Mouse (Mus musculus): ENCODE results near the gene Clec4g. TPM values are rescaled to one million over a fixed set of nuclear protein-coding genes. Genes with fewer than 3 reads are reported as not detected.

The Clec4g gene
- total RNA-seq, 1 experiment, result not detected

DNA sequence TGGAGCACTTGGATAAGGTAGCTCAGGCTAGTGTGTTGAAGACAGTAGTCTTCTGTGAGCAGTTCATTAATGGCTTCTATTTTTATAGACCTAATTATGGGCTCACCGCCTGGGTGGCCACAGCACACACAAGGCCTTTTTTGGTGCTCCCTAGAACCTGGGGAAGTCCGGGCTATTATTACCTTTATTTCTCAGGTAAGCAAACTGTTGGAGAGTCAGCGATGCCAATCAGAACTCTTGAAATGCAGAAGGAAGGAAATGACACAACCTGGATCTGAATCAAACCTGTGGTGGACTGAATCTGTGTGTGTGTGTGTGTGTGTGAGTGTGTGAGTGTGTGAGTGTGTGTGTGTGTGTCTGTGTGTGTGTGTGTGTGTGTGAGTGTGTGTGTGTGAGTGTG, 26.3 kb downstream of the Clec4g start, which contains the start of gene Fcer2a:
Fcer2a (minus strand) TSS at position 55 of the 400 bp plus-strand sequence.
- TF ChIP-seq CHD2 (IDR thresholded peaks at IDR 0.05; ENCODE audit: low read depth, low read length) (no peak), ZNF384 (IDR thresholded peaks at IDR 0.05; ENCODE audit: low read depth, low read length) (no peak), MAFK (IDR thresholded peaks at IDR 0.05; ENCODE audit: insufficient read depth, low read depth, low read length) (no peak), HCFC1 (IDR thresholded peaks at IDR 0.05; ENCODE audit: borderline replicate concordance, insufficient read depth, low read length) (no peak), ZC3H11A (IDR thresholded peaks at IDR 0.05; ENCODE audit: borderline replicate concordance, low read depth, low read length) (no peak)
- Histone ChIP-seq H3K36me3 (ENCODE audit: control insufficient read depth, insufficient read depth, low read length, poor library complexity, severe bottlenecking) (no peaks in the 10 kb centered on the region), H3K4me1 (ENCODE audit: control insufficient read depth in 2 of 2, insufficient read depth in 2 of 2, low read length in 2 of 2, poor library complexity in 1 of 2) (no peaks in the 10 kb centered on the region), H3K9me3 (ENCODE audit: control insufficient read depth, insufficient read depth, low read depth, low read length) (peaks cover 11% of the 10 kb centered on the region), H3K9ac (ENCODE audit: insufficient read depth, low read depth, low read length, poor library complexity, severe bottlenecking) (no peak within 1 kb of the TSS), H3K4me3 (ENCODE audit: insufficient read depth in 1 of 2, low read depth in 1 of 2, low read length in 2 of 2, poor library complexity in 1 of 2, severe bottlenecking in 1 of 2) (no peak within 1 kb of the TSS), H3K27ac (ENCODE audit: insufficient read depth, low read depth, low read length, poor library complexity, severe bottlenecking) (no peak within 1 kb of the TSS)
- in situ Hi-C loops (cut with MboI; ENCODE audit: low sequenced_read_pairs in 2 of 2, unreplicated experiment in 2 of 2), result no loop called here
- DNase-seq (ENCODE audit: low read depth, low spot score), result no peak

DNA sequence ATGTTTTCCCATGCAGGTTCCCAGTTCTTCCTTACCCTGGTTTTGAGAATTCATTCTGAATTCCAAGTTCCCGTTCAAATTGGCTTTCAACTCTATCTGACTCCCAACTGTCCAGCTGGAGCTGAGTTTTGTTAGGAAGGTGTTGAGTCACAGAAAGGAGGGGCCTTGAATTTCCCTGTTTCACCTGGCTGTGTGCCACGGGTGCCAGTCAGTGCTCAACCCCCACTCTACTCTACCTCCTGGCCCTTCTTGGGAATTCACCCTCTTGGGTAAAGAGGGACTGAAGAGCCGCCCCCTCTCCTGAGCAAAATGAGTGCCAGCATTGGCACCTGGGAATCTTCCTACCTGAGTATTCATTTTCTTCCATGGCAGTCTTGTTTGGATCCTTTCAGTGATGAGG, 29.7 kb downstream of the Clec4g start:
- in situ Hi-C loops (cut with MboI; ENCODE audit: low sequenced_read_pairs in 2 of 2, unreplicated experiment in 2 of 2), result no loop called here
- Histone ChIP-seq H3K36me3 (ENCODE audit: control insufficient read depth, insufficient read depth, low read length, poor library complexity, severe bottlenecking) (no peaks in the 10 kb centered on the region), H3K4me1 (ENCODE audit: control insufficient read depth in 2 of 2, insufficient read depth in 2 of 2, low read length in 2 of 2, poor library complexity in 1 of 2) (no peaks in the 10 kb centered on the region), H3K9ac (ENCODE audit: insufficient read depth, low read depth, low read length, poor library complexity, severe bottlenecking) (no peak overlapping the region), H3K27ac (ENCODE audit: insufficient read depth, low read depth, low read length, poor library complexity, severe bottlenecking) (no peak overlapping the region), H3K4me3 (ENCODE audit: insufficient read depth in 1 of 2, low read depth in 1 of 2, low read length in 2 of 2, poor library complexity in 1 of 2, severe bottlenecking in 1 of 2) (no peak overlapping the region), H3K9me3 (ENCODE audit: control insufficient read depth, insufficient read depth, low read depth, low read length) (peaks cover 4% of the 10 kb centered on the region; the same call in 1 of the 2 replicates)
- no peak for DNase-seq (ENCODE audit: low read depth, low spot score)
- TF ChIP-seq MAFK (IDR thresholded peaks at IDR 0.05; ENCODE audit: insufficient read depth, low read depth, low read length) (no peak), ZC3H11A (IDR thresholded peaks at IDR 0.05; ENCODE audit: borderline replicate concordance, low read depth, low read length) (no peak), ZNF384 (IDR thresholded peaks at IDR 0.05; ENCODE audit: low read depth, low read length) (no peak)

DNA sequence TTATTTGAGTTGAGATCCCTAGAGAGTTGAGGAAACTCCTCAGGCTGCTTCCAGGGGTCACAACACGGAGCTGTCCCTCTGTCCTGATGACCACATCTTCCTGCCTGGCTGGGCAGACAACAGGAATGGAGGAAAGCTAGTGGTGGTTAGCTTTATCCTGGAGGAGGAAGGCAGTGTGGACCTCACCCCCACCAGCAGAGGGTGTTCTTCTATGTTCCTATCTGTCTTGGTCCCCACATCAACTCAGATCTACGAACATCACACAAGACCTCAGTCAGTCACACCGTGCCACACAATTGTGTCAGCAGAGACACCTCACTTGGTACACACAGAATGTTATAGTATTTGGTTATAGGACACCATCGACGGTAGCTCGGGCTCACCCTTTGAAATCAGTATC, 32.9 kb downstream of the Clec4g start:
- no peaks in the 10 kb centered on the region for H3K36me3 ChIP-seq (ENCODE audit: control insufficient read depth, insufficient read depth, low read length, poor library complexity, severe bottlenecking)
- H3K27ac ChIP-seq (ENCODE audit: insufficient read depth, low read depth, low read length, poor library complexity, severe bottlenecking), result no peak overlapping the region
- in situ Hi-C loops (cut with MboI; ENCODE audit: low sequenced_read_pairs in 2 of 2, unreplicated experiment in 2 of 2), result no loop called here
- TF ChIP-seq HCFC1 (IDR thresholded peaks at IDR 0.05; ENCODE audit: borderline replicate concordance, insufficient read depth, low read length) (no peak), CHD2 (IDR thresholded peaks at IDR 0.05; ENCODE audit: low read depth, low read length) (no peak), MAFK (IDR thresholded peaks at IDR 0.05; ENCODE audit: insufficient read depth, low read depth, low read length) (no peak), ZNF384 (IDR thresholded peaks at IDR 0.05; ENCODE audit: low read depth, low read length) (no peak), ZC3H11A (IDR thresholded peaks at IDR 0.05; ENCODE audit: borderline replicate concordance, low read depth, low read length) (no peak)
- H3K4me3 ChIP-seq (ENCODE audit: insufficient read depth in 1 of 2, low read depth in 1 of 2, low read length in 2 of 2, poor library complexity in 1 of 2, severe bottlenecking in 1 of 2), result no peak overlapping the region
- H3K4me1 ChIP-seq (ENCODE audit: control insufficient read depth in 2 of 2, insufficient read depth in 2 of 2, low read length in 2 of 2, poor library complexity in 1 of 2), result no peaks in the 10 kb centered on the region
- DNase-seq (ENCODE audit: low read depth, low spot score), result no peak
- no peaks in the 10 kb centered on the region for H3K9me3 ChIP-seq (ENCODE audit: control insufficient read depth, insufficient read depth, low read depth, low read length)
- no peak overlapping the region for H3K9ac ChIP-seq (ENCODE audit: insufficient read depth, low read depth, low read length, poor library complexity, severe bottlenecking)

DNA sequence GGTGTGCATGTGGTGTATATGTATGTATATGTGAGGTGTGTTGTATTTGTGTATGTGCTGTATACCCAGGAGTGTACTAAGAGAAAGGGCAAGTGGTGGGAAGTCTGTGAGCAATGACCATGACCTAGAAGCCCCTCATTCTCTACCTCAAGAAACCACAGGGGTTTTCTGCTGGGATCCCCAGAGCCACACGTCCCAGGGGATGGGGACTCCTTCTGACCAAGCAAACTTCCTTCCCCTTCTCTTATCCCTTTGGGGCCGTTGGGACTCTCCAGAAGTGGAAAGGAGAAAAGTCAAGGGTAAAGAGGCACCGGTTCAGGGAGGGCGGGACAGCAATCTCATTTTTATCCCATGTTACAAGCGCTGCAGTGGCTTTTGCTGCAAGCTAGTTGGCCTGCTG, 35.0 kb downstream of the Clec4g start:
- Histone ChIP-seq H3K4me3 (ENCODE audit: insufficient read depth in 1 of 2, low read depth in 1 of 2, low read length in 2 of 2, poor library complexity in 1 of 2, severe bottlenecking in 1 of 2) (no peak overlapping the region), H3K27ac (ENCODE audit: insufficient read depth, low read depth, low read length, poor library complexity, severe bottlenecking) (no peak overlapping the region), H3K4me1 (ENCODE audit: control insufficient read depth in 2 of 2, insufficient read depth in 2 of 2, low read length in 2 of 2, poor library complexity in 1 of 2) (no peaks in the 10 kb centered on the region), H3K36me3 (ENCODE audit: control insufficient read depth, insufficient read depth, low read length, poor library complexity, severe bottlenecking) (peaks cover 2% of the 10 kb centered on the region; the same call in 1 of the 2 replicates), H3K9me3 (ENCODE audit: control insufficient read depth, insufficient read depth, low read depth, low read length) (no peaks in the 10 kb centered on the region), H3K9ac (ENCODE audit: insufficient read depth, low read depth, low read length, poor library complexity, severe bottlenecking) (no peak overlapping the region)
- TF ChIP-seq HCFC1 (IDR thresholded peaks at IDR 0.05; ENCODE audit: borderline replicate concordance, insufficient read depth, low read length), result no peak
- no peak for TF ChIP-seq MAFK (IDR thresholded peaks at IDR 0.05; ENCODE audit: insufficient read depth, low read depth, low read length)
- no peak for TF ChIP-seq ZNF384 (IDR thresholded peaks at IDR 0.05; ENCODE audit: low read depth, low read length)
- TF ChIP-seq CHD2 (IDR thresholded peaks at IDR 0.05; ENCODE audit: low read depth, low read length), result no peak
- no peak for TF ChIP-seq ZC3H11A (IDR thresholded peaks at IDR 0.05; ENCODE audit: borderline replicate concordance, low read depth, low read length)
- DNase-seq (ENCODE audit: low read depth, low spot score), result no peak
- in situ Hi-C loops (cut with MboI; ENCODE audit: low sequenced_read_pairs in 2 of 2, unreplicated experiment in 2 of 2), result no loop called here

DNA sequence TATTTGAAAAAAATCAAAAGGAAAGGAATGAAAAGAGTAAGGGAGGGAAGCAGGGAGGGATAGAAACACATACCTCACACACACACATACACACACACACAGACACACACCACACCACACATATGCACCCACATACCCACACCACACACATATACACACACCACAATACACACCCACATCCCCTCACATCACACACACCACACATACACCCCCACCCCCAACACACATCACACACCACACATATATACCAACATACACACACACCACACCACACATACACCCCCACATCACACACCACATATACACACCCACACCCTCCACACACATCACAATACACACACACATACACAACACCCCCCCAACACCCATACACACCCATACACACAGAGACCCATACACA, 35.9 kb downstream of the Clec4g start:
- H3K9ac ChIP-seq (ENCODE audit: insufficient read depth, low read depth, low read length, poor library complexity, severe bottlenecking), result no peak overlapping the region
- no peak overlapping the region for H3K4me3 ChIP-seq (ENCODE audit: insufficient read depth in 1 of 2, low read depth in 1 of 2, low read length in 2 of 2, poor library complexity in 1 of 2, severe bottlenecking in 1 of 2)
- no peak for DNase-seq (ENCODE audit: low read depth, low spot score)
- no peaks in the 10 kb centered on the region for H3K9me3 ChIP-seq (ENCODE audit: control insufficient read depth, insufficient read depth, low read depth, low read length)
- in situ Hi-C loops (cut with MboI; ENCODE audit: low sequenced_read_pairs in 2 of 2, unreplicated experiment in 2 of 2), result no loop called here
- no peak overlapping the region for H3K27ac ChIP-seq (ENCODE audit: insufficient read depth, low read depth, low read length, poor library complexity, severe bottlenecking)
- TF ChIP-seq CHD2 (IDR thresholded peaks at IDR 0.05; ENCODE audit: low read depth, low read length) (no peak), MAFK (IDR thresholded peaks at IDR 0.05; ENCODE audit: insufficient read depth, low read depth, low read length) (no peak), ZNF384 (IDR thresholded peaks at IDR 0.05; ENCODE audit: low read depth, low read length) (no peak), HCFC1 (IDR thresholded peaks at IDR 0.05; ENCODE audit: borderline replicate concordance, insufficient read depth, low read length) (no peak), ZC3H11A (IDR thresholded peaks at IDR 0.05; ENCODE audit: borderline replicate concordance, low read depth, low read length) (no peak)
- 0 out of 4 replicates have a peak, but pooled peaks cover 0 to under 1% of the 10 kb centered on the region in 2 experiments for H3K4me1 ChIP-seq (ENCODE audit: control insufficient read depth in 2 of 2, insufficient read depth in 2 of 2, low read length in 2 of 2, poor library complexity in 1 of 2)
- H3K36me3 ChIP-seq (ENCODE audit: control insufficient read depth, insufficient read depth, low read length, poor library complexity, severe bottlenecking), result peaks cover 5% of the 10 kb centered on the region

All from ES-E14 (cell line).